Mouse (Mus musculus): ENCODE measurements around the gene Gsx2. TPM values are rescaled to one million over a fixed set of nuclear protein-coding genes. Genes with fewer than 3 reads are reported as not detected.
A peak's percentile ranks its signal among the peaks of the same experiment; 100 is the strongest.

The Gsx2 gene
- polyA plus RNA-seq, 1 experiment = not detected

- H3K27me3 ChIP-seq (replicated peaks) = peaks cover 97% of the 10 kb centered on the region
Measured at GRCm38 (mm10) chr5:75074537-75075382, 641 bp upstream of the Gsx2 start.

GRCm38 (mm10) chr5:75076326-75077050, 1.1 kb downstream of the Gsx2 start:
- 0 out of 2 replicates have a peak, but pooled peaks cover 2% of the 10 kb centered on the region for H3K9me3 ChIP-seq
- TF ChIP-seq FLI1 (IDR thresholded peaks at IDR 0.05; ENCODE audit: low read length) = no peak
- no peak for TF ChIP-seq GATA1 (IDR thresholded peaks at IDR 0.05; ENCODE audit: borderline replicate concordance, low read length)
- H3K36me3 ChIP-seq (replicated peaks; ENCODE audit: low read length) = no peaks in the 10 kb centered on the region
- H3K27me3 ChIP-seq (replicated peaks) = peaks cover 98% of the 10 kb centered on the region
- H3K4me3 ChIP-seq (replicated peaks) = no peak overlapping the region
- H3K4me1 ChIP-seq = peaks cover 8% of the 10 kb centered on the region; the same call in 1 of the 2 replicates

More at GRCm38 (mm10) chr5:75074537-75075382, 641 bp upstream of the Gsx2 start:
- Histone ChIP-seq H3K36me3 (replicated peaks; ENCODE audit: low read length) (no peaks in the 10 kb centered on the region), H3K4me1 (peaks cover 21% of the 10 kb centered on the region), H3K4me3 (replicated peaks) (no peak overlapping the region), H3K9me3 (0 out of 2 replicates have a peak, but pooled peaks cover 2% of the 10 kb centered on the region)
- TF ChIP-seq GATA1 (IDR thresholded peaks at IDR 0.05; ENCODE audit: borderline replicate concordance, low read length) (no peak), FLI1 (IDR thresholded peaks at IDR 0.05; ENCODE audit: low read length) (no peak)

- peaks cover 97% of the 10 kb centered on the region for H3K27me3 ChIP-seq (replicated peaks)
- no peak overlapping the region for H3K4me3 ChIP-seq (replicated peaks)
- H3K36me3 ChIP-seq (replicated peaks; ENCODE audit: low read length) = no peaks in the 10 kb centered on the region
- TF ChIP-seq FLI1 (IDR thresholded peaks at IDR 0.05; ENCODE audit: low read length) (no peak), GATA1 (IDR thresholded peaks at IDR 0.05; ENCODE audit: borderline replicate concordance, low read length) (no peak)
- H3K9me3 ChIP-seq = 0 out of 2 replicates have a peak, but pooled peaks cover 2% of the 10 kb centered on the region
- H3K4me1 ChIP-seq = peaks cover 8% of the 10 kb centered on the region; the same call in 1 of the 2 replicates
Measured at GRCm38 (mm10) chr5:75077051-75077380, 1.6 kb downstream of the Gsx2 start.

- peaks cover 19% of the 10 kb centered on the region for H3K4me1 ChIP-seq
- no peak for TF ChIP-seq FLI1 (IDR thresholded peaks at IDR 0.05; ENCODE audit: low read length)
- TF ChIP-seq GATA1 (IDR thresholded peaks at IDR 0.05; ENCODE audit: borderline replicate concordance, low read length) = no peak
- no peak overlapping the region for H3K4me3 ChIP-seq (replicated peaks)
- 0 out of 2 replicates have a peak, but pooled peaks cover 2% of the 10 kb centered on the region for H3K9me3 ChIP-seq
- H3K36me3 ChIP-seq (replicated peaks; ENCODE audit: low read length) = no peaks in the 10 kb centered on the region
- H3K27me3 ChIP-seq (replicated peaks) = peaks cover 97% of the 10 kb centered on the region
Measured at GRCm38 (mm10) chr5:75079564-75079963, 4.2 kb downstream of the Gsx2 start.

GRCm38 (mm10) chr5:75082439-75082838, 7.0 kb downstream of the Gsx2 start:
- no peak overlapping the region for H3K4me3 ChIP-seq (replicated peaks)
- H3K4me1 ChIP-seq = peaks cover 18% of the 10 kb centered on the region
- TF ChIP-seq FLI1 (IDR thresholded peaks at IDR 0.05; ENCODE audit: low read length) = no peak
- no peak for TF ChIP-seq GATA1 (IDR thresholded peaks at IDR 0.05; ENCODE audit: borderline replicate concordance, low read length)
- no peaks in the 10 kb centered on the region for H3K36me3 ChIP-seq (replicated peaks; ENCODE audit: low read length)
- peaks cover 95% of the 10 kb centered on the region for H3K27me3 ChIP-seq (replicated peaks)
- H3K9me3 ChIP-seq = 0 out of 2 replicates have a peak, but pooled peaks cover 2% of the 10 kb centered on the region

GRCm38 (mm10) chr5:75083061-75083460, 7.7 kb downstream of the Gsx2 start:
- H3K4me3 ChIP-seq (replicated peaks) = peak overlapping the region; percentile 42
- 0 out of 2 replicates have a peak, but pooled peaks cover 2% of the 10 kb centered on the region for H3K9me3 ChIP-seq
- peaks cover 18% of the 10 kb centered on the region for H3K4me1 ChIP-seq
- TF ChIP-seq FLI1 (IDR thresholded peaks at IDR 0.05; ENCODE audit: low read length) (no peak), GATA1 (IDR thresholded peaks at IDR 0.05; ENCODE audit: borderline replicate concordance, low read length) (no peak)
- H3K36me3 ChIP-seq (replicated peaks; ENCODE audit: low read length) = no peaks in the 10 kb centered on the region
- H3K27me3 ChIP-seq (replicated peaks) = peaks cover 94% of the 10 kb centered on the region

GRCm38 (mm10) chr5:75083591-75084392, 8.4 kb downstream of the Gsx2 start:
- Histone ChIP-seq H3K36me3 (replicated peaks; ENCODE audit: low read length) (no peaks in the 10 kb centered on the region), H3K9me3 (0 out of 2 replicates have a peak, but pooled peaks cover 2% of the 10 kb centered on the region), H3K4me3 (replicated peaks) (peak overlapping the region; percentile 53), H3K27me3 (replicated peaks) (peaks cover 92% of the 10 kb centered on the region), H3K4me1 (peaks cover 18% of the 10 kb centered on the region)
- TF ChIP-seq FLI1 (IDR thresholded peaks at IDR 0.05; ENCODE audit: low read length) (no peak), GATA1 (IDR thresholded peaks at IDR 0.05; ENCODE audit: borderline replicate concordance, low read length) (no peak)

GRCm38 (mm10) chr5:75084393-75084870, 9.0 kb downstream of the Gsx2 start:
- Histone ChIP-seq H3K4me1 (peaks cover 18% of the 10 kb centered on the region), H3K27me3 (replicated peaks) (peaks cover 89% of the 10 kb centered on the region), H3K4me3 (replicated peaks) (peak overlapping the region; percentile 53), H3K9me3 (0 out of 2 replicates have a peak, but pooled peaks cover 2% of the 10 kb centered on the region), H3K36me3 (replicated peaks; ENCODE audit: low read length) (no peaks in the 10 kb centered on the region)
- TF ChIP-seq FLI1 (IDR thresholded peaks at IDR 0.05; ENCODE audit: low read length) (no peak), GATA1 (IDR thresholded peaks at IDR 0.05; ENCODE audit: borderline replicate concordance, low read length) (no peak)

Measured in megakaryocyte, embryonic 14.5 days (primary cell).